Mouse (Mus musculus): ENCODE measurements around the gene Evi5. TPM values are rescaled to one million over a fixed set of nuclear protein-coding genes. Genes with fewer than 3 reads are reported as not detected.

Gene Evi5
- polyA plus RNA-seq, 1 experiment: 37.2 TPM

DNA sequence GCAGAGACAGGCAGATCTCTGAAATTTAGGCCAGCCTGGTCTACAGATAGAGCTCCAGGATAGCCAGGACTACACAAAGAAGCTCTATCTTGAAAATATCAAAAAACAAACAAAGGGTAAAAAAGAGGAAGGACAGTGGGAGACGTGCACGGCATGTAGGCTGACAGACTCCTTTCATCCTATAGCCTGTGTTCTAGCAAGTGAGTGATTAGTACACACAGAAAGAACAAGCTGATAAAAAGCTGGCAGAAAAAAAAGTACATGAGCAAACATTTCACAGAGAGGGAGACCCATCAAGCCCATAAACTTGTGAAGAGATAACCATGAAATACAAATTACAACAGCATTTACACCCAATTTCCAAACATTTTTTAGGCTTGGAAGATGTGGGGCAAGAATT, 163.2 kb downstream of the Evi5 start:
- TF ChIP-seq CTCF (IDR thresholded peaks at IDR 0.05; ENCODE audit: borderline replicate concordance, insufficient read depth, low read depth, low read length): no peak
- TF ChIP-seq POLR2A (IDR thresholded peaks at IDR 0.05; ENCODE audit: borderline replicate concordance, insufficient read depth, low read length): no peak

DNA sequence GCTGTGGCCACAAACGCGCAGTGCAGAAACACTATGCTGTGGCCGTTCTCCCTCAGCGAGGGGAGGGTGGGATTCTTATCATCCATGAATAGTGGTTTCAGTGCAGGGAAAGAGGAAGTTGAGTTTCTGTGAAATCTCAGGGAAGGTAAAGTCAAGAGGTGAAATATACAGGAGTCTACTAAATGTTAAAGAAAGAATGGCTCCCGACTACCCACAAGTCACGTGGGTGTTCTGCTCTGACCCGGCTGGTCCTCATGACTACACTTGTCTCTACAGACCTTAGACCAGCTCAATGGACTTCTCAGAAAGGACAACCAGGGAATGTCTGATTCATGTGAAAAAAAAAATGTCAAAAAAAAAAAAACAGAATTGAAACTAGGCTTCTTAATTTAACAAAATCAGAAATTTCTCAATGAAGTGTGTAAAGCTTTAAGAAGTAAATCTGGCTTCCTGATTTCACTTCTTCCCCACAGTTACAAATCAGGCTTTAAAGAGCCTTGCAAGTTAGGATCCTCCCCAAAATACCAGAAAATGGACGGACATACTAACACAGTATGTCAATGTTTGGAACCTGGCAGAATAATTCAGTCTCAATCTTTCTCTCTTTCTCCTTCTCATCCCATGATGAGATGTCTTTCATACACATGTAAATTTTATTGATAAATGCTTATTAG, 166.6 kb downstream of the Evi5 start:
- H3K27ac ChIP-seq (ENCODE audit: insufficient read depth, low read length): no peak overlapping the region
- TF ChIP-seq POLR2A (IDR thresholded peaks at IDR 0.05; ENCODE audit: borderline replicate concordance, insufficient read depth, low read length) (no peak), CTCF (IDR thresholded peaks at IDR 0.05; ENCODE audit: borderline replicate concordance, insufficient read depth, low read depth, low read length) (no peak)
- 90% methylated on average over 8 of the region's 8 CpGs for WGBS

More for the DNA sequence above, 163.2 kb downstream of the Evi5 start:
- Histone ChIP-seq H3K4me3 (replicated peaks; ENCODE audit: insufficient read depth, low read depth, low read length) (no peak overlapping the region), H3K27ac (ENCODE audit: insufficient read depth, low read length) (no peak overlapping the region), H3K4me1 (ENCODE audit: control insufficient read depth, insufficient read depth, low read length) (no peaks in the 10 kb centered on the region), H3K27me3 (ENCODE audit: control insufficient read depth, insufficient read depth, low read length) (no peaks in the 10 kb centered on the region; the same call in 1 of the 2 replicates)
- 70% methylated on average over 2 of the region's 2 CpGs for WGBS
- no peak for DNase-seq

DNA sequence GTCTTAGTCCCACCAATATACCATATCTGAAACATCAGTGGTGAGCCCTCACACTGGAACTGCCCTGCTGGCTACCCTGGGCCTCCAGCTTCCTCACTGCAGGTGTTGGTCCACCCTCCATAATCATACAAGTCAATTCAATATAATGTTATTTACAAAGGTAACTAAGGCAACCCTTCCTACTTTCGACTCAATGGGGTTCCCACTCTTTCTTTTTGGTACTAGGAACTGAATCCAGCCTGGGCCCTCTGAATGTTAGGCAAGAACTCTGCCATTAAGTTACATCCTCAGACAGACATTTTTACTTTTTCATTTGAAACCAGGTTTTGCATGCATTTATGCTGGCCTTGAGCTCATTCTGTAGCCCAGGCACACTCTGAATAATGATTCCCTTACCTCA, 168.6 kb downstream of the Evi5 start:
- no peaks in the 10 kb centered on the region; the same call in 1 of the 2 replicates for H3K27me3 ChIP-seq (ENCODE audit: control insufficient read depth, insufficient read depth, low read length)
- H3K27ac ChIP-seq (ENCODE audit: insufficient read depth, low read length): no peak overlapping the region
- no peaks in the 10 kb centered on the region for H3K4me1 ChIP-seq (ENCODE audit: control insufficient read depth, insufficient read depth, low read length)
- H3K4me3 ChIP-seq (replicated peaks; ENCODE audit: insufficient read depth, low read depth, low read length): no peak overlapping the region
- 77% methylated on average over 1 of the region's 1 CpGs for WGBS
- DNase-seq: no peak
- no peak for TF ChIP-seq POLR2A (IDR thresholded peaks at IDR 0.05; ENCODE audit: borderline replicate concordance, insufficient read depth, low read length)
- TF ChIP-seq CTCF (IDR thresholded peaks at IDR 0.05; ENCODE audit: borderline replicate concordance, insufficient read depth, low read depth, low read length): no peak

More for the DNA sequence above, 166.6 kb downstream of the Evi5 start:
- DNase-seq: no peak
- Histone ChIP-seq H3K4me1 (ENCODE audit: control insufficient read depth, insufficient read depth, low read length) (no peaks in the 10 kb centered on the region), H3K4me3 (replicated peaks; ENCODE audit: insufficient read depth, low read depth, low read length) (no peak overlapping the region), H3K27me3 (ENCODE audit: control insufficient read depth, insufficient read depth, low read length) (no peaks in the 10 kb centered on the region; the same call in 1 of the 2 replicates)

DNA sequence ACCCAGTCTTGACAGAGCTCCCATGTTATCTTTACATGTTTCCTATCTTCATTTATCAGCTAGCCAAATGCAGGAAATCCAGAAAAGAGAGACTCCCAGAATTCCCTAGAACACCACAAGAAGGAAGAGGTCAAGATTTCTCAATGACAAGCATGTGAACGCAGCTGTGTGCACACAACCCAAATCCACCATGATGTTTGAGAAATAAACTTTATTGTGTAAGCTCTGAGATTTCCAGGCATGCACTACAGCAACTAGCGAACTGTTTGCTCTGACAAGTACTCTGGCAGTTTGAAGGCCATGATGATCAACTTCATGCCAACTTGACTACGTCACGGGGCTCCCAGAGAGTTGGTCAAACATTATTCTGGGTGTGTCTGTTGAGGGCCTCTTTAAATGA, 169.2 kb downstream of the Evi5 start:
- TF ChIP-seq POLR2A (IDR thresholded peaks at IDR 0.05; ENCODE audit: borderline replicate concordance, insufficient read depth, low read length) (no peak), CTCF (IDR thresholded peaks at IDR 0.05; ENCODE audit: borderline replicate concordance, insufficient read depth, low read depth, low read length) (no peak)
- no peak for DNase-seq
- no peaks in the 10 kb centered on the region for H3K4me1 ChIP-seq (ENCODE audit: control insufficient read depth, insufficient read depth, low read length)
- H3K27me3 ChIP-seq (ENCODE audit: control insufficient read depth, insufficient read depth, low read length): no peaks in the 10 kb centered on the region; the same call in 1 of the 2 replicates
- 90% methylated on average over 4 of the region's 4 CpGs for WGBS
- no peak overlapping the region for H3K4me3 ChIP-seq (replicated peaks; ENCODE audit: insufficient read depth, low read depth, low read length)
- H3K27ac ChIP-seq (ENCODE audit: insufficient read depth, low read length): no peak overlapping the region

DNA sequence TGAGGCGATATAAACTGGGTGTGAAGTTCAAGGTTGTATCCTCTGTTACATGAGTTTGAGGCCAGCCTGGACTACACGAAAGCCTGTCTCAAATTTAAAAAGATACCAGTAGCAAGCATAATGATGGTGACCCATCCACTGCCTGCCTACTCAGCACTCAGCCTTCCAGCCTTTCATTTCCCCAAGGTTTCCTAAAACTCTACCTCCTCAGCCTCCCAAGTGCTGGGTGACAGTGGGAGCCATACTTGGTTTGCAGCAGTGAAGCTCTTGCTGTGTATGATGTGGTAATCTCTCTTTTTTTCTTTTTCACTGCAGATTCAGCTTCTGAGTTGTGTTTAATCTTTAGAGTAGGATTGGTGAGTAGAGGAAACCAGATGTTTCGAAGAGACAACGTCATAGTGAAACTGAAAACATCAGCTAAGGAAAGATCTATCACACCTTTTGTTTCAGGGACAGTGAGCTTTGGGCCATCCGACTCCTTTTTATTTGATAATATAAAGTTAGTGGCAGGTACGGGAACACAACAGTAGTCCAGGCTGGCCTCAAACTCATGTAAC, 171.6 kb downstream of the Evi5 start:
- Histone ChIP-seq H3K4me3 (replicated peaks; ENCODE audit: insufficient read depth, low read depth, low read length) (no peak overlapping the region), H3K27me3 (ENCODE audit: control insufficient read depth, insufficient read depth, low read length) (no peaks in the 10 kb centered on the region), H3K27ac (ENCODE audit: insufficient read depth, low read length) (no peak overlapping the region), H3K4me1 (ENCODE audit: control insufficient read depth, insufficient read depth, low read length) (no peaks in the 10 kb centered on the region)
- TF ChIP-seq POLR2A (IDR thresholded peaks at IDR 0.05; ENCODE audit: borderline replicate concordance, insufficient read depth, low read length): no peak
- TF ChIP-seq CTCF (IDR thresholded peaks at IDR 0.05; ENCODE audit: borderline replicate concordance, insufficient read depth, low read depth, low read length): no peak
- WGBS: 90% methylated on average over 6 of the region's 6 CpGs
- DNase-seq: no peak

DNA sequence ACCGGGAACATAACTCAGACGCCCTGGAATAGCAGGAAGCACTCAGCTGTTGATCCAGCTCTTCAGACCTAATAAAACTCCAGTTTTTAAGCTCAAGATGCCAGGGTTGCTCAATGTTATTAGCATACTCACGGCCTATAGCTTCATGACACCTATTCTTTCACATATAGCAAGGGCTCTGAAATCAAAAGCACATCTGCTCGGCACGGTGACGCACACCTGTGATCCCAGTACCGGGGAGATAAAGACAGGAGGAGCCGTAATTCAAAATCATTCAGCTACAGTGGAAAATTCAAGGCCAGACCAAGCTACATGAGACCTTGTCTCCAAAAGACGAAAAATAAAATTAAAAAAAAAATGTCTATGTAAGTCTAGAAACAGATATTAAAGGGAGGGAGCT, 173.2 kb downstream of the Evi5 start:
- 83% methylated on average over 9 of the region's 9 CpGs for WGBS
- no peak for TF ChIP-seq POLR2A (IDR thresholded peaks at IDR 0.05; ENCODE audit: borderline replicate concordance, insufficient read depth, low read length)
- TF ChIP-seq CTCF (IDR thresholded peaks at IDR 0.05; ENCODE audit: borderline replicate concordance, insufficient read depth, low read depth, low read length): no peak

DNA sequence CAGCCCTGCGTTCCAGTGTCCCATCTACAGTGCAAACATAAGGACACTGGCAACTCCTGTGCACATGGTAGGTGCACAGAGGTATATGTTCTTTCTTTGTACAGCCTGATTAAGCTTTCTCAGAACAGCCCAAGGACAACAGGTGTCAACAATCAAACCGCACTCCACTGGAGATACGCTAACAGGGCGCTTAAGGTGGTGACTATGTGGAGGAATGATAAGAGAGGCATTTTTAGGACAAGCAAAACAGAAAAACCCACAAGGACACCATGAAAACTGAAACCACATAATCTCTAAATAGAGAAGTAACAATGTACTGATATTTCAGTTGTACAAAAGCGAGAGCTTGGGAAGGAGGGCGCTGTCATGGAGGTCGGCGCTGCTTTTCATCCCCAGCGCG, 174.0 kb downstream of the Evi5 start:
- Histone ChIP-seq H3K4me1 (ENCODE audit: control insufficient read depth, insufficient read depth, low read length) (no peaks in the 10 kb centered on the region), H3K27me3 (ENCODE audit: control insufficient read depth, insufficient read depth, low read length) (no peaks in the 10 kb centered on the region), H3K27ac (ENCODE audit: insufficient read depth, low read length) (no peak overlapping the region), H3K4me3 (replicated peaks; ENCODE audit: insufficient read depth, low read depth, low read length) (no peak overlapping the region)
- WGBS: 94% methylated on average over 10 of the region's 10 CpGs
- no peak for DNase-seq
- TF ChIP-seq POLR2A (IDR thresholded peaks at IDR 0.05; ENCODE audit: borderline replicate concordance, insufficient read depth, low read length): no peak

More for the DNA sequence above, 173.2 kb downstream of the Evi5 start:
- Histone ChIP-seq H3K27me3 (ENCODE audit: control insufficient read depth, insufficient read depth, low read length) (no peaks in the 10 kb centered on the region), H3K27ac (ENCODE audit: insufficient read depth, low read length) (no peak overlapping the region), H3K4me3 (replicated peaks; ENCODE audit: insufficient read depth, low read depth, low read length) (no peak overlapping the region), H3K4me1 (ENCODE audit: control insufficient read depth, insufficient read depth, low read length) (no peaks in the 10 kb centered on the region)
- no peak for DNase-seq

DNA sequence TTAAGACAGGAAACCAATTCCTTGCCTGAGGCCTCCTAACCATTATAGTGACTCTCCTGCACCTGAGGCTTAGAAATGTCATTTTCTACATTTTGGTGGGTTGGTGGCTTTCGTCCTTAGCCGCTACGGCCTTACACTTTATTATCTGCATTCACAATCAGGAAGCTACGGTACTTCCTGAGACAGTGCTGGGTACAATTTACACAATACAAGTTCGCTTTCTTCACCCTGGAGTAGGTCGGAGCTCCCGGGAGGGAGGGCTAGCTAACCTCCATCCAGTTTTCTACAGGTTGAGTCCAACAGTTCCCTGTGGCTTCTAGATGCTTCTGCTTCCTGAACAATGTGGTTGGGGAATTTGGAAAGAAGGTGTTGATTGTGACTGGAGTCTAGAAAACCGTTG, 176.0 kb downstream of the Evi5 start:
- H3K4me1 ChIP-seq (ENCODE audit: control insufficient read depth, insufficient read depth, low read length): no peaks in the 10 kb centered on the region
- WGBS: 84% methylated on average over 8 of the region's 8 CpGs
- no peak overlapping the region for H3K4me3 ChIP-seq (replicated peaks; ENCODE audit: insufficient read depth, low read depth, low read length)
- no peaks in the 10 kb centered on the region for H3K27me3 ChIP-seq (ENCODE audit: control insufficient read depth, insufficient read depth, low read length)
- no peak for DNase-seq
- TF ChIP-seq CTCF (IDR thresholded peaks at IDR 0.05; ENCODE audit: borderline replicate concordance, insufficient read depth, low read depth, low read length) (no peak), POLR2A (IDR thresholded peaks at IDR 0.05; ENCODE audit: borderline replicate concordance, insufficient read depth, low read length) (no peak)
- H3K27ac ChIP-seq (ENCODE audit: insufficient read depth, low read length): no peak overlapping the region
